ENCODE assay signal across 8 mouse cellular contexts in the genomic region with DNA sequence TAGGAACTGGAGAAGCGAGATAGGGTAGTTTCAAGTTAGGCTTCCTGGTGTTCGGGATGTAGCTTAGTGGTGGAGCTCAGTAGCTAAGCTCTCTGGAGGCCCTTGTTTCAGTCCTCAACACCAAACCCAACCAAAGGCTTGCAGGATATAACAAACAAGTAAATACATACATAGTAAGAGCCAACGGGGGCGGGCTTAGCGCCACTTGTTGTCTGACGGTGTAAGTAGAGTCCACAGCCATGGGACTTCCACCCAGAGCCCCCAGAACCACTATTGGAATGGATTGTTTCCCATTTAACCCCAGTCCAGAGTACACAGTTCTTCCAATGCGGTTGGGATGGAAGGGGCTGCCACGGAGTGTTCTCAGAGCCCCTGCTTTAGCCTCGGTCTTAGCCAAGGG. TPM values are rescaled to one million over a fixed set of nuclear protein-coding genes. Genes with fewer than 3 reads are reported as not detected.
DNase-seq lines count a peak whose midpoint lies in the region; ATAC-seq and TF ChIP-seq lines count a peak whose summit lies in the region.

No protein-coding gene starts in this region.

- peak overlapping the region; percentile 98 for H3K27ac ChIP-seq in layer of hippocampus, adult 2 months
- no peak overlapping the region for H3K27ac ChIP-seq in embryonic fibroblast, embryonic 13.5 days (ENCODE audit: insufficient read depth, low read length)
- H3K27ac ChIP-seq in intestine, postnatal 0 days (ENCODE audit: low read depth, low read length) = no peak overlapping the region
- no peak overlapping the region for H3K27ac ChIP-seq in neural tube, embryonic 13.5 days (replicated peaks)

- no peak for ATAC-seq in intestine, postnatal 0 days
- ATAC-seq in neural tube, embryonic 13.5 days (ENCODE audit: low read depth) = no peak

- peak overlapping the region; percentile 95 for H3K4me2 ChIP-seq in intestine, postnatal 0 days (replicated peaks; ENCODE audit: low read depth)
- H3K4me2 ChIP-seq in neural tube, embryonic 13.5 days = peak overlapping the region; percentile 96

- TF ChIP-seq CTCF in layer of hippocampus, adult 2 months (conservative IDR thresholded peaks at IDR 0.05) = 0 out of 2 replicates have a peak, but pooled peaks have one; percentile 13
- TF ChIP-seq CTCF in embryonic fibroblast, embryonic 13.5 days (IDR thresholded peaks at IDR 0.05; ENCODE audit: borderline replicate concordance, insufficient read depth, low read length) = no peak
- TF ChIP-seq CTCF in intestine, postnatal 0 days (IDR thresholded peaks at IDR 0.05; ENCODE audit: low read depth) = no peak

- H3K9ac ChIP-seq in intestine, postnatal 0 days (ENCODE audit: low read depth, low read length) = no peak overlapping the region
- H3K9ac ChIP-seq in neural tube, embryonic 13.5 days = peak overlapping the region; percentile 86

- no peaks in the 10 kb centered on the region for H3K27me3 ChIP-seq in intestine, postnatal 0 days (replicated peaks; ENCODE audit: control insufficient read depth, insufficient read depth, low read length)
- H3K27me3 ChIP-seq in neural tube, embryonic 13.5 days = peaks cover 7% of the 10 kb centered on the region; the same call in 1 of the 2 replicates

- peak overlapping the region; percentile 87 for H3K4me3 ChIP-seq in layer of hippocampus, adult 2 months
- 0 out of 2 replicates have a peak overlapping the region, but pooled peaks have one; percentile 76 for H3K4me3 ChIP-seq in embryonic fibroblast, embryonic 13.5 days (ENCODE audit: insufficient read depth, low read length)
- peak overlapping the region; percentile 85 for H3K4me3 ChIP-seq in intestine, postnatal 0 days (ENCODE audit: low read depth, low read length)
- peak overlapping the region; percentile 72 for H3K4me3 ChIP-seq in neural tube, embryonic 13.5 days

- H3K36me3 ChIP-seq in intestine, postnatal 0 days (ENCODE audit: control insufficient read depth, insufficient read depth) = peaks cover 14% of the 10 kb centered on the region; the same call in 1 of the 2 replicates
- peaks cover 17% of the 10 kb centered on the region for H3K36me3 ChIP-seq in neural tube, embryonic 13.5 days

- H3K4me1 ChIP-seq in embryonic fibroblast, embryonic 13.5 days (ENCODE audit: control insufficient read depth, insufficient read depth, low read length) = peaks cover 12% of the 10 kb centered on the region
- H3K4me1 ChIP-seq in intestine, postnatal 0 days (replicated peaks; ENCODE audit: control insufficient read depth, insufficient read depth, low read length) = peaks cover 7% of the 10 kb centered on the region
- H3K4me1 ChIP-seq in neural tube, embryonic 13.5 days (replicated peaks) = peaks cover 29% of the 10 kb centered on the region

- WGBS in intestine, postnatal 0 days = 41% methylated on average over 9 of the region's 9 CpGs
- 31% methylated on average over 9 of the region's 9 CpGs for WGBS in neural tube, embryonic 13.5 days

- H3K9me3 ChIP-seq in intestine, postnatal 0 days (ENCODE audit: control insufficient read depth) = no peaks in the 10 kb centered on the region
- no peaks in the 10 kb centered on the region for H3K9me3 ChIP-seq in neural tube, embryonic 13.5 days

- no peak for DNase-seq in layer of hippocampus, adult 2 months (ENCODE audit: low spot score in 2 of 2)
- no peak for DNase-seq in layer of hippocampus, postnatal 36 days
- no peak for DNase-seq in testis, postnatal 10 days (ENCODE audit: low spot score)
- DNase-seq in gastrocnemius, postnatal 10 days = no peak
- DNase-seq in retina, postnatal 1 day = no peak

- TF ChIP-seq POLR2A in embryonic fibroblast, embryonic 13.5 days (IDR thresholded peaks at IDR 0.05; ENCODE audit: low read depth, low read length) = no peak

RNA-seq across cellular contexts. Expression of a gene that starts 0.4 kb away (rescaled TPM):
- total RNA-seq in layer of hippocampus, adult 2 months (2021) = 10 to 100 TPM; 97.4 to 99.9 TPM
- total RNA-seq in layer of hippocampus, postnatal 36 days (2021) = 10 to 100 TPM; 89.6 to 94.1 TPM
- polyA plus RNA-seq in embryonic fibroblast, embryonic 13.5 days (2011; ENCODE audit: insufficient read length, low read depth, missing spikeins) = 132 and 179 TPM in 2 replicates
- polyA plus RNA-seq in intestine, postnatal 0 days (2015; fragmentation: Nextera tagmentation; extraction: Ambion mirVana) = 131 and 142 TPM in 2 replicates
- 155 and 167 TPM in 2 replicates for polyA plus RNA-seq in neural tube, embryonic 13.5 days (2015; fragmentation: Nextera tagmentation; extraction: Ambion mirVana)
- 100 to 1,000 TPM; 458 to 513 TPM for total RNA-seq in gastrocnemius, postnatal 10 days (2021)

RNA-seq across cellular contexts. Expression of a gene that starts 15.3 kb away (rescaled TPM):
- total RNA-seq in layer of hippocampus, adult 2 months (2021) = 10 to 100 TPM; 12.2 to 13.7 TPM
- total RNA-seq in layer of hippocampus, postnatal 36 days (2021) = 10 to 100 TPM; 17.0 to 20.6 TPM
- polyA plus RNA-seq in embryonic fibroblast, embryonic 13.5 days (2011; ENCODE audit: insufficient read length, low read depth, missing spikeins) = 0.60 and 0.79 TPM in 2 replicates
- polyA plus RNA-seq in intestine, postnatal 0 days (2015; fragmentation: Nextera tagmentation; extraction: Ambion mirVana) = 1.5 and 1.6 TPM in 2 replicates
- polyA plus RNA-seq in neural tube, embryonic 13.5 days (2015; fragmentation: Nextera tagmentation; extraction: Ambion mirVana) = 4.2 and 4.6 TPM in 2 replicates
- total RNA-seq in gastrocnemius, postnatal 10 days (2021) = 1 to 10 TPM; 2.0 to 4.0 TPM

RNA-seq across cellular contexts. Expression of a gene that starts 22.6 kb away (rescaled TPM):
- 10 to 100 TPM; 56.2 to 60.6 TPM for total RNA-seq in layer of hippocampus, adult 2 months (2021)
- 10 to 100 TPM; 59.4 to 60.2 TPM for total RNA-seq in layer of hippocampus, postnatal 36 days (2021)
- 23.9 and 26.2 TPM in 2 replicates for polyA plus RNA-seq in embryonic fibroblast, embryonic 13.5 days (2011; ENCODE audit: insufficient read length, low read depth, missing spikeins)
- polyA plus RNA-seq in intestine, postnatal 0 days (2015; fragmentation: Nextera tagmentation; extraction: Ambion mirVana) = 23.2 and 25.8 TPM in 2 replicates
- polyA plus RNA-seq in neural tube, embryonic 13.5 days (2015; fragmentation: Nextera tagmentation; extraction: Ambion mirVana) = 51.6 and 54.4 TPM in 2 replicates
- total RNA-seq in gastrocnemius, postnatal 10 days (2021) = 10 to 100 TPM; 12.7 to 13.7 TPM

RNA-seq across cellular contexts. Expression of a gene that starts 25.9 kb away (rescaled TPM):
- total RNA-seq in layer of hippocampus, adult 2 months (2021) = 100 to 1,000 TPM; 396 to 403 TPM
- 100 to 1,000 TPM; 388 to 393 TPM for total RNA-seq in layer of hippocampus, postnatal 36 days (2021)
- polyA plus RNA-seq in embryonic fibroblast, embryonic 13.5 days (2011; ENCODE audit: insufficient read length, low read depth, missing spikeins) = 105 and 139 TPM in 2 replicates
- polyA plus RNA-seq in intestine, postnatal 0 days (2015; fragmentation: Nextera tagmentation; extraction: Ambion mirVana) = 31.3 and 34.8 TPM in 2 replicates
- polyA plus RNA-seq in neural tube, embryonic 13.5 days (2015; fragmentation: Nextera tagmentation; extraction: Ambion mirVana) = 574 and 615 TPM in 2 replicates
- total RNA-seq in gastrocnemius, postnatal 10 days (2021) = 10 to 100 TPM; 52.6 to 71.2 TPM

RNA-seq across cellular contexts. Expression of a gene that starts 49.8 kb away (rescaled TPM):
- 10 to 100 TPM; 83.0 to 84.5 TPM for total RNA-seq in layer of hippocampus, adult 2 months (2021)
- total RNA-seq in layer of hippocampus, postnatal 36 days (2021) = 10 to 100 TPM; 86.1 to 86.6 TPM
- 2.5 and 4.6 TPM in 2 replicates for polyA plus RNA-seq in embryonic fibroblast, embryonic 13.5 days (2011; ENCODE audit: insufficient read length, low read depth, missing spikeins)
- 0.14 and 0.27 TPM in 2 replicates for polyA plus RNA-seq in intestine, postnatal 0 days (2015; fragmentation: Nextera tagmentation; extraction: Ambion mirVana)
- polyA plus RNA-seq in neural tube, embryonic 13.5 days (2015; fragmentation: Nextera tagmentation; extraction: Ambion mirVana) = 2.5 and 3.1 TPM in 2 replicates
- 1 to 10 TPM; 2.1 to 2.5 TPM for total RNA-seq in gastrocnemius, postnatal 10 days (2021)

Comparison
In these comparisons a context has a peak if more than half of its experiments do, and no peak if none do; other contexts are left out.
1. RNA of a gene that starts 0.4 kb away (total RNA-seq): 458 to 513 TPM in gastrocnemius, postnatal 10 days; 97.4 to 99.9 TPM in layer of hippocampus, adult 2 months and 89.6 to 94.1 TPM in layer of hippocampus, postnatal 36 days; every median in the first group is over 4 times any median in the second.
2. Peak in every context shown above with its lines, with median percentiles within 50 percentile points of each other: H3K4me3 ChIP-seq.